Mouse (Mus musculus) stomach, embryonic 15.5 days (tissue): ENCODE data around the gene Slit2. TPM values are rescaled to one million over a fixed set of nuclear protein-coding genes. Genes with fewer than 3 reads are reported as not detected.
"Not testable (repeated sequence)": the region's sequence is repeated elsewhere in the genome, so short reads cannot be mapped to it uniquely, and the experiment has no call there.

Experiments
- ATAC-seq: fragments of 200-750 bp; cut with Nextera tagmentation; 2 replicates; pipeline ENCODE4 v1.8.0; 2017; ENCODE audit warnings: low read depth, moderate number of reproducible peaks, moderate TSS enrichment; ENCODE audit not compliant: insufficient read depth, low FRiP score
- H3K27ac ChIP-seq: fragments of 300-500 bp; sonication (generic); 2 replicates; pipeline ENCODE4 v1.5.1; 2015; ENCODE audit warnings: mild to moderate bottlenecking, inconsistent platforms
- H3K27me3 ChIP-seq: fragments of 300-500 bp; sonication (generic); replicated peaks from 2 replicates; pipeline ENCODE4 v1.6.1; 2015; ENCODE audit warnings: inconsistent platforms
- H3K36me3 ChIP-seq: fragments of 300-500 bp; sonication (generic); 2 replicates; pipeline ENCODE4 v1.6.1; 2015; ENCODE audit warnings: inconsistent platforms
- H3K4me1 ChIP-seq: fragments of 300-500 bp; sonication (generic); 2 replicates; pipeline ENCODE4 v1.6.1; 2015; ENCODE audit warnings: inconsistent platforms
- H3K4me2 ChIP-seq: fragments of 300-500 bp; sonication (generic); 2 replicates; pipeline ENCODE4 v1.6.1; 2015; ENCODE audit warnings: mild to moderate bottlenecking, inconsistent platforms
- H3K4me3 ChIP-seq: fragments of 300-500 bp; sonication (generic); replicated peaks from 2 replicates; pipeline ENCODE4 v1.5.1; 2015; ENCODE audit warnings: inconsistent platforms
- H3K9ac ChIP-seq: fragments of 300-500 bp; sonication (generic); 2 replicates; pipeline ENCODE4 v1.6.1; 2015; ENCODE audit warnings: inconsistent platforms
- H3K9me3 ChIP-seq: fragments of 300-500 bp; sonication (generic); 2 replicates; pipeline ENCODE4 v1.6.1; 2016; ENCODE audit warnings: inconsistent platforms
- WGBS: fragments of 180-500 bp; shearing (Covaris S2); methylation state at CpG from one replicate; pipeline ENCODE4 v1.1.7; 2015; 5-methylcytosine and 5-hydroxymethylcytosine counted together
- polyA plus RNA-seq: library from polyadenylated mRNA; unstranded; fragments of >200 nt; fragmentation: Nextera tagmentation; extraction: Ambion mirVana; gene quantifications from 2 replicates; pipeline ENCODE4 v1.2.1, GENCODE M21; 2015

Gene Slit2
- polyA plus RNA-seq, 1 experiment from 2014 or later: 23.9 TPM

- H3K36me3 ChIP-seq: no peaks in the 10 kb centered on the region
- H3K27me3 ChIP-seq: no peaks in the 10 kb centered on the region
- H3K4me1 ChIP-seq: no peaks in the 10 kb centered on the region
- H3K4me3 ChIP-seq: no peak overlapping the region
- H3K9ac ChIP-seq: no peak overlapping the region
- no peaks in the 10 kb centered on the region for H3K9me3 ChIP-seq
- H3K27ac ChIP-seq: no peak overlapping the region
- H3K4me2 ChIP-seq: no peak overlapping the region
- WGBS: 86% methylated on average over 3 of the region's 3 CpGs
- no peak for ATAC-seq
These were observed 177.9 kb downstream of the Slit2 start for GRCm38 (mm10) chr5:48160829-48161228.

- Histone ChIP-seq H3K9ac (no peak overlapping the region), H3K4me3 (no peak overlapping the region), H3K4me2 (no peak overlapping the region), H3K27me3 (no peaks in the 10 kb centered on the region), H3K4me1 (no peaks in the 10 kb centered on the region), H3K27ac (no peak overlapping the region), H3K9me3 (no peaks in the 10 kb centered on the region), H3K36me3 (no peaks in the 10 kb centered on the region)
- 49% methylated on average over 9 of the region's 9 CpGs for WGBS
- ATAC-seq: no peak
These were observed 198.8 kb downstream of the Slit2 start for GRCm38 (mm10) chr5:48181646-48182302.

- no peak overlapping the region for H3K4me2 ChIP-seq
- no peak overlapping the region for H3K27ac ChIP-seq
- no peaks in the 10 kb centered on the region for H3K4me1 ChIP-seq
- H3K36me3 ChIP-seq: no peaks in the 10 kb centered on the region
- no peaks in the 10 kb centered on the region for H3K27me3 ChIP-seq
- H3K4me3 ChIP-seq: no peak overlapping the region
- H3K9me3 ChIP-seq: no peaks in the 10 kb centered on the region
- 80% methylated on average over 8 of the region's 8 CpGs for WGBS
- H3K9ac ChIP-seq: no peak overlapping the region
- no peak for ATAC-seq
These were observed 201.4 kb downstream of the Slit2 start for GRCm38 (mm10) chr5:48184358-48184757.

- no peaks in the 10 kb centered on the region for H3K4me1 ChIP-seq
- no peaks in the 10 kb centered on the region for H3K36me3 ChIP-seq
- no peaks in the 10 kb centered on the region for H3K27me3 ChIP-seq
- H3K27ac ChIP-seq: no peak overlapping the region
- 68% methylated on average over 4 of the region's 4 CpGs for WGBS
- no peak overlapping the region for H3K4me2 ChIP-seq
- no peak for ATAC-seq
- no peak overlapping the region for H3K9ac ChIP-seq
- H3K9me3 ChIP-seq: no peaks in the 10 kb centered on the region
- no peak overlapping the region for H3K4me3 ChIP-seq
These were observed 204.9 kb downstream of the Slit2 start for GRCm38 (mm10) chr5:48187819-48188218.

- H3K9ac ChIP-seq: no peak overlapping the region
- H3K4me1 ChIP-seq: no peaks in the 10 kb centered on the region
- H3K4me3 ChIP-seq: no peak overlapping the region
- no peaks in the 10 kb centered on the region for H3K27me3 ChIP-seq
- no peaks in the 10 kb centered on the region for H3K36me3 ChIP-seq
- no peak for ATAC-seq
- no peaks in the 10 kb centered on the region for H3K9me3 ChIP-seq
- H3K27ac ChIP-seq: no peak overlapping the region
- no peak overlapping the region for H3K4me2 ChIP-seq
These were observed 216.4 kb downstream of the Slit2 start for GRCm38 (mm10) chr5:48199380-48199779.

- H3K4me1 ChIP-seq: no peaks in the 10 kb centered on the region
- no peaks in the 10 kb centered on the region for H3K9me3 ChIP-seq
- H3K27me3 ChIP-seq: no peaks in the 10 kb centered on the region
- H3K4me3 ChIP-seq: no peak overlapping the region
- no peaks in the 10 kb centered on the region for H3K36me3 ChIP-seq
- ATAC-seq: no peak
- WGBS: 84% methylated on average over 2 of the region's 2 CpGs
- no peak overlapping the region for H3K9ac ChIP-seq
- H3K27ac ChIP-seq: no peak overlapping the region
- no peak overlapping the region for H3K4me2 ChIP-seq
These were observed 232.3 kb downstream of the Slit2 start for GRCm38 (mm10) chr5:48215248-48215647.

- Histone ChIP-seq H3K36me3 (no peaks in the 10 kb centered on the region), H3K9ac (no peak overlapping the region), H3K4me2 (no peak overlapping the region), H3K9me3 (no peaks in the 10 kb centered on the region), H3K4me1 (no peaks in the 10 kb centered on the region), H3K27me3 (no peaks in the 10 kb centered on the region), H3K4me3 (no peak overlapping the region), H3K27ac (no peak overlapping the region)
- no peak for ATAC-seq
- WGBS: 85% methylated on average over 10 of the region's 10 CpGs
These were observed 236.8 kb downstream of the Slit2 start for GRCm38 (mm10) chr5:48219624-48220155.

- Histone ChIP-seq H3K36me3 (no peaks in the 10 kb centered on the region), H3K4me1 (no peaks in the 10 kb centered on the region), H3K4me3 (no peak overlapping the region), H3K4me2 (no peak overlapping the region), H3K9ac (no peak overlapping the region), H3K27ac (no peak overlapping the region), H3K27me3 (no peaks in the 10 kb centered on the region), H3K9me3 (no peaks in the 10 kb centered on the region)
- no peak for ATAC-seq
- 56% methylated on average over 2 of the region's 2 CpGs for WGBS
These were observed 242.6 kb downstream of the Slit2 start for GRCm38 (mm10) chr5:48225500-48225899.

GRCm38 (mm10) chr5:48230430-48231080 is 247.6 kb downstream of the Slit2 start:
- no peaks in the 10 kb centered on the region for H3K27me3 ChIP-seq
- no peaks in the 10 kb centered on the region for H3K36me3 ChIP-seq
- no peaks in the 10 kb centered on the region for H3K4me1 ChIP-seq
- no peaks in the 10 kb centered on the region for H3K9me3 ChIP-seq
- H3K4me2 ChIP-seq: no peak overlapping the region
- no peak for ATAC-seq
- no peak overlapping the region for H3K4me3 ChIP-seq
- no peak overlapping the region for H3K9ac ChIP-seq
- WGBS: 72% methylated on average over 6 of the region's 6 CpGs
- no peak overlapping the region for H3K27ac ChIP-seq

GRCm38 (mm10) chr5:48234728-48235127 is 251.8 kb downstream of the Slit2 start:
- Histone ChIP-seq H3K4me1 (no peaks in the 10 kb centered on the region), H3K4me3 (no peak overlapping the region), H3K4me2 (no peak overlapping the region), H3K9me3 (no peaks in the 10 kb centered on the region), H3K27me3 (no peaks in the 10 kb centered on the region), H3K9ac (no peak overlapping the region), H3K36me3 (no peaks in the 10 kb centered on the region), H3K27ac (no peak overlapping the region)
- 67% methylated on average over 4 of the region's 4 CpGs for WGBS
- ATAC-seq: no peak

GRCm38 (mm10) chr5:48235270-48235669 is 252.3 kb downstream of the Slit2 start:
- Histone ChIP-seq H3K9ac (no peak overlapping the region), H3K36me3 (no peaks in the 10 kb centered on the region), H3K27ac (no peak overlapping the region), H3K4me3 (no peak overlapping the region), H3K27me3 (no peaks in the 10 kb centered on the region), H3K4me1 (no peaks in the 10 kb centered on the region), H3K9me3 (no peaks in the 10 kb centered on the region), H3K4me2 (no peak overlapping the region)
- 77% methylated on average over 6 of the region's 6 CpGs for WGBS
- ATAC-seq: no peak

GRCm38 (mm10) chr5:48240751-48241150 is 257.8 kb downstream of the Slit2 start:
- WGBS: 33% methylated on average over 6 of the region's 6 CpGs
- H3K4me2 ChIP-seq, H3K27ac ChIP-seq, H3K4me3 ChIP-seq, H3K9ac ChIP-seq, H3K9me3 ChIP-seq, ATAC-seq, H3K4me1 ChIP-seq, H3K36me3 ChIP-seq, H3K27me3 ChIP-seq: not testable (repeated sequence)
